8 mouse cellular contexts compared by ENCODE assay signal in the genomic region with DNA sequence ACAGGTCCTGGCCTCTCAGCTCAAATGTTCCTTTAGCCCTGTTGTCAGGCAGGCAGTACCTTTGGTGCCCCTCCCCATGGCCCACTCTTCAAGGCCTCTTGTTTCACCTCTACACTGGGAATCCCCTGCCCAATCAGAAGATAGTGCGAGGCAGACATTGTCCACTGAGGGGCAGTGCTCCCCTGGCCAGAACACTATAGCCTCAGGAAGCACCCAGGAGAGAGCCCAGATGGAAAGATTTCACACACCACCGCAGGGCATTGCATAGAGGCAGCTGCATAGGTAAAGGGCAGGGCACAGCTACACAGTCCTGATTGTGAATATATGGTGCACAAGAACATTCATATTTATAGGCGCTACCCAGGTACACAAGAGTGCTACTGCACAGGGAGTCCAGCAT. TPM values are rescaled to one million over a fixed set of nuclear protein-coding genes. Genes with fewer than 3 reads are reported as not detected.
DNase-seq lines count a peak whose midpoint lies in the region; ATAC-seq and TF ChIP-seq lines count a peak whose summit lies in the region.

No protein-coding gene starts in this region.

- DNase-seq in heart, adult 18-20 months, result peak; percentile 22 to 47
- no peak for DNase-seq in heart, adult 8-10 months (ENCODE audit: low spot score)
- peak; percentile 61 for DNase-seq in adrenal gland, postnatal 14 days
- DNase-seq in embryonic facial prominence, embryonic 11.5 days (ENCODE audit: low spot score), result peak; percentile 53
- no peak for DNase-seq in heart, postnatal 0 days (ENCODE audit: low spot score)
- peak; percentile 50 for DNase-seq in left cerebral cortex, postnatal 4 days
- DNase-seq in testis, postnatal 10 days (ENCODE audit: low spot score), result peak; percentile 53

- peak; percentile 65 for TF ChIP-seq CTCF in heart, postnatal 0 days (IDR thresholded peaks at IDR 0.05; ENCODE audit: low read depth)

- no peak overlapping the region for H3K4me3 ChIP-seq in embryonic facial prominence, embryonic 11.5 days (ENCODE audit: low read depth, low read length)
- no peak overlapping the region for H3K4me3 ChIP-seq in heart, postnatal 0 days (ENCODE audit: low read depth, low read length)
- no peak overlapping the region for H3K4me3 ChIP-seq in midbrain, embryonic 13.5 days (replicated peaks)

- 31% methylated on average over 3 of the region's 3 CpGs for WGBS in embryonic facial prominence, embryonic 11.5 days
- 24% methylated on average over 3 of the region's 3 CpGs for WGBS in heart, postnatal 0 days
- WGBS in midbrain, embryonic 13.5 days, result 20% methylated on average over 3 of the region's 3 CpGs

- no peak for TF ChIP-seq EP300 in heart, postnatal 0 days (IDR thresholded peaks at IDR 0.05; ENCODE audit: low read depth)

- H3K27me3 ChIP-seq in embryonic facial prominence, embryonic 11.5 days (ENCODE audit: control insufficient read depth, insufficient read depth, low read length), result 0 out of 2 replicates have a peak, but pooled peaks cover 2% of the 10 kb centered on the region
- H3K27me3 ChIP-seq in heart, postnatal 0 days (ENCODE audit: control insufficient read depth, insufficient read depth, low read length), result no peaks in the 10 kb centered on the region
- peaks cover 9% of the 10 kb centered on the region for H3K27me3 ChIP-seq in midbrain, embryonic 13.5 days

- intact Hi-C loops in left cerebral cortex, postnatal 4 days (cut with DNase I), result loop anchor here (2.0 to 5.0 kb wide), 2 partner anchors 132 to 551 kb away; no protein-coding TSS in a partner anchor

- peak; percentile 87 for ATAC-seq in embryonic facial prominence, embryonic 11.5 days (replicated peaks; ENCODE audit: insufficient number of reproducible peaks, low FRiP score, low TSS enrichment, low read depth)
- ATAC-seq in heart, postnatal 0 days (ENCODE audit: insufficient read depth, low read depth), result peak; percentile 64
- peak; percentile 85 for ATAC-seq in midbrain, embryonic 13.5 days

- H3K9me3 ChIP-seq in embryonic facial prominence, embryonic 11.5 days (replicated peaks; ENCODE audit: control insufficient read depth, low read length), result no peaks in the 10 kb centered on the region
- H3K9me3 ChIP-seq in heart, postnatal 0 days (replicated peaks; ENCODE audit: control insufficient read depth, low read length), result no peaks in the 10 kb centered on the region
- no peaks in the 10 kb centered on the region for H3K9me3 ChIP-seq in midbrain, embryonic 13.5 days

- no peak overlapping the region for H3K4me2 ChIP-seq in embryonic facial prominence, embryonic 11.5 days (ENCODE audit: low read depth, low read length)
- no peak overlapping the region for H3K4me2 ChIP-seq in heart, postnatal 0 days (ENCODE audit: low read depth, low read length)
- no peak overlapping the region for H3K4me2 ChIP-seq in midbrain, embryonic 13.5 days (replicated peaks)

- H3K9ac ChIP-seq in embryonic facial prominence, embryonic 11.5 days (replicated peaks; ENCODE audit: low read length), result no peak overlapping the region
- H3K9ac ChIP-seq in heart, postnatal 0 days (replicated peaks; ENCODE audit: low read depth, low read length), result no peak overlapping the region
- no peak overlapping the region for H3K9ac ChIP-seq in midbrain, embryonic 13.5 days (replicated peaks)

- no peaks in the 10 kb centered on the region for H3K36me3 ChIP-seq in embryonic facial prominence, embryonic 11.5 days (replicated peaks; ENCODE audit: control insufficient read depth, insufficient read depth, low read depth, low read length)
- H3K36me3 ChIP-seq in heart, postnatal 0 days (replicated peaks; ENCODE audit: control insufficient read depth, insufficient read depth, low read length), result no peaks in the 10 kb centered on the region
- H3K36me3 ChIP-seq in midbrain, embryonic 13.5 days, result no peaks in the 10 kb centered on the region

- no peaks in the 10 kb centered on the region for H3K4me1 ChIP-seq in embryonic facial prominence, embryonic 11.5 days (ENCODE audit: control insufficient read depth, insufficient read depth, low read length)
- no peaks in the 10 kb centered on the region for H3K4me1 ChIP-seq in heart, postnatal 0 days (ENCODE audit: control insufficient read depth, insufficient read depth)
- H3K4me1 ChIP-seq in midbrain, embryonic 13.5 days (replicated peaks), result no peaks in the 10 kb centered on the region

- H3K27ac ChIP-seq in embryonic facial prominence, embryonic 11.5 days (replicated peaks; ENCODE audit: low read depth, low read length), result no peak overlapping the region
- H3K27ac ChIP-seq in heart, postnatal 0 days (ENCODE audit: low read depth), result no peak overlapping the region
- no peak overlapping the region for H3K27ac ChIP-seq in midbrain, embryonic 13.5 days

RNA-seq across cellular contexts. Expression of a gene that starts 6.5 kb away (rescaled TPM):
- 1 to 10 TPM in 1 of 2 experiments, under 1 TPM in 1; 0.92 to 1.3 TPM for total RNA-seq in heart, adult 18-20 months (2021)
- 1 to 10 TPM in 3 of 4 experiments, under 1 TPM in 1; 0.78 to 2.1 (median 1.1) TPM for total RNA-seq in heart, adult 8-10 months (2022)
- total RNA-seq in adrenal gland, postnatal 14 days (2021), result 0.96 and 1.4 TPM in 2 replicates
- 2.5 and 3.3 TPM in 2 replicates for polyA plus RNA-seq in embryonic facial prominence, embryonic 11.5 days (2014; fragmentation: Nextera tagmentation; extraction: Ambion mirVana)
- total RNA-seq in heart, postnatal 0 days (2014; rRNA removed; ENCODE audit: low replicate concordance), result 0.85 and 1.3 TPM in 2 replicates
- polyA plus RNA-seq in heart, postnatal 0 days (2015; fragmentation: Nextera tagmentation; extraction: Ambion mirVana), result 0.30 TPM in 2 replicates
- 1 to 10 TPM; 2.3 to 2.8 TPM for total RNA-seq in left cerebral cortex, postnatal 4 days (2021)
- polyA plus RNA-seq in midbrain, embryonic 13.5 days (2015; fragmentation: Nextera tagmentation; extraction: Ambion mirVana), result 0.89 and 1.3 TPM in 2 replicates

RNA-seq across cellular contexts. Expression of a gene that starts 23.5 kb away (rescaled TPM):
- total RNA-seq in heart, adult 18-20 months (2021), result 10 to 100 TPM; 17.0 to 24.0 TPM
- total RNA-seq in heart, adult 8-10 months (2022), result 10 to 100 TPM; 18.2 to 30.8 (median 24.7) TPM
- 33.8 and 43.3 TPM in 2 replicates for total RNA-seq in adrenal gland, postnatal 14 days (2021)
- polyA plus RNA-seq in embryonic facial prominence, embryonic 11.5 days (2014; fragmentation: Nextera tagmentation; extraction: Ambion mirVana), result 70.8 and 80.2 TPM in 2 replicates
- 13.5 and 25.2 TPM in 2 replicates for total RNA-seq in heart, postnatal 0 days (2014; rRNA removed; ENCODE audit: low replicate concordance)
- 31.7 and 32.1 TPM in 2 replicates for polyA plus RNA-seq in heart, postnatal 0 days (2015; fragmentation: Nextera tagmentation; extraction: Ambion mirVana)
- total RNA-seq in left cerebral cortex, postnatal 4 days (2021), result 10 to 100 TPM; 44.9 to 47.7 TPM
- 66.5 and 71.3 TPM in 2 replicates for polyA plus RNA-seq in midbrain, embryonic 13.5 days (2015; fragmentation: Nextera tagmentation; extraction: Ambion mirVana)

Comparison
In these comparisons a context has a peak if more than half of its experiments do, and no peak if none do; other contexts are left out.
1. DNase-seq: peak in heart, adult 18-20 months (2 of 2), adrenal gland, postnatal 14 days (single experiment), embryonic facial prominence, embryonic 11.5 days (single experiment), left cerebral cortex, postnatal 4 days (single experiment) and testis, postnatal 10 days (single experiment); none in heart, adult 8-10 months (single experiment) and heart, postnatal 0 days (single experiment).
2. Peak in every context shown above with its lines, with median percentiles within 50 percentile points of each other: ATAC-seq.